Mouse (Mus musculus) heart, adult 2 months (tissue): ENCODE results near the gene Sptbn4. TPM values are rescaled to one million over a fixed set of nuclear protein-coding genes. Genes with fewer than 3 reads are reported as not detected.
A peak's percentile ranks its signal among the peaks of the same experiment; 100 is the strongest.

Source experiments
- DNase-seq, 2 experiments: peaks; one replicate each; pipeline ENCODE4 v3.0.0; 2021
- H3K27ac ChIP-seq: fragments of 200-600 bp; 2 replicates; pipeline ENCODE4 v1.8.1; 2022
- H3K27me3 ChIP-seq: fragments of 200-500 bp; 2 replicates; pipeline ENCODE4 v1.6.1; 2012; ENCODE audit warnings: mild to moderate bottlenecking, low read length, inconsistent platforms, mixed read lengths; ENCODE audit not compliant: control insufficient read depth, insufficient read depth
- H3K36me3 ChIP-seq: fragments of 200-500 bp; 2 replicates; pipeline ENCODE4 v1.6.1; 2012; ENCODE audit warnings: low read length, inconsistent platforms; ENCODE audit not compliant: control insufficient read depth, insufficient read depth
- H3K4me1 ChIP-seq: fragments of 200-500 bp; 2 replicates; pipeline ENCODE4 v1.6.1; 2011; ENCODE audit warnings: low read length; ENCODE audit not compliant: control insufficient read depth, insufficient read depth
- H3K4me3 ChIP-seq: fragments of 200-600 bp; 2 replicates; pipeline ENCODE4 v1.8.1; 2022
- H3K79me2 ChIP-seq: fragments of 200-500 bp; replicated peaks from 2 replicates; pipeline ENCODE4 v1.6.1; 2012; ENCODE audit warnings: mild to moderate bottlenecking, inconsistent platforms, low read length, moderate library complexity, mixed read lengths; ENCODE audit not compliant: control insufficient read depth, insufficient read depth
- H3K9ac ChIP-seq: fragments of 200-500 bp; 2 replicates; pipeline ENCODE4 v1.6.1; 2012; ENCODE audit warnings: low read depth, mild to moderate bottlenecking, control low read depth, inconsistent platforms, low read length, mixed read lengths
- CTCF ChIP-seq: fragments of 200-600 bp; IDR thresholded peaks from 2 replicates; pipeline ENCODE4 v1.8.1; 2022; ENCODE audit warnings: antibody characterized with exemption, mild to moderate bottlenecking, moderate library complexity
- EP300 ChIP-seq: fragments of 200-500 bp; IDR thresholded peaks from 2 replicates; pipeline ENCODE4 v1.6.1; 2011; ENCODE audit warnings: low read depth, low read length, control low read depth; ENCODE audit not compliant: insufficient read depth
- POLR2A ChIP-seq: fragments of 200-500 bp; IDR thresholded peaks from 2 replicates; pipeline ENCODE4 v1.6.1; 2011; ENCODE audit warnings: mild to moderate bottlenecking, low read depth, low read length, control low read depth; ENCODE audit not compliant: insufficient read depth
- WGBS: fragments of 180-500 bp; shearing (Covaris S2); methylation state at CpG from one replicate; pipeline ENCODE4 v1.1.7; 2018; 5-methylcytosine and 5-hydroxymethylcytosine counted together
- intact Hi-C: fragments of 180-260 bp; cut with DNase I; formaldehyde crosslinking; loops from one replicate; pipeline ENCODE4 v1.15.1; 2025
- polyA plus RNA-seq: library from polyadenylated mRNA; depleted of rRNA; stranded (reverse); fragments of >200 nt; gene quantifications from 2 replicates; pipeline ENCODE4 v1.2.3, GENCODE M21; 2012
- total RNA-seq, 2 experiments: library from RNA; stranded (reverse); gene quantifications; 2 replicates each; pipeline ENCODE4 v1.2.3; 2021

Sptbn4 gene
- total and polyA plus RNA-seq, 3 experiments: 0.18 to 0.23 (median 0.20) TPM

- H3K27me3 ChIP-seq: peaks cover 6% of the 10 kb centered on the region
- H3K36me3 ChIP-seq: no peaks in the 10 kb centered on the region
- intact Hi-C loops: no loop called here
- H3K9ac ChIP-seq: no peak overlapping the region
- H3K4me3 ChIP-seq: no peak overlapping the region
- WGBS: 36% methylated on average over 16 of the region's 16 CpGs
- TF ChIP-seq POLR2A: no peak
- TF ChIP-seq EP300: no peak
- TF ChIP-seq CTCF: no peak
- H3K27ac ChIP-seq: no peak overlapping the region
- no peaks in the 10 kb centered on the region for H3K4me1 ChIP-seq
- DNase-seq: no peak
- H3K79me2 ChIP-seq: no peaks in the 10 kb centered on the region
Observed at GRCm38 (mm10) chr7:27391416-27391815, 56.1 kb downstream of the Sptbn4 start.

- Histone ChIP-seq H3K27ac (no peak overlapping the region), H3K79me2 (no peaks in the 10 kb centered on the region), H3K36me3 (no peaks in the 10 kb centered on the region), H3K9ac (no peak overlapping the region), H3K27me3 (peaks cover 1% of the 10 kb centered on the region; the same call in 1 of the 2 replicates), H3K4me3 (no peak overlapping the region), H3K4me1 (no peaks in the 10 kb centered on the region)
- WGBS: 65% methylated on average over 6 of the region's 6 CpGs
- no peak for DNase-seq
- intact Hi-C loops: loop anchor here (5.0 kb wide), 1 partner anchor 87 kb away; no protein-coding TSS in a partner anchor
- TF ChIP-seq EP300: no peak
- TF ChIP-seq CTCF: no peak
- TF ChIP-seq POLR2A: no peak
Observed at GRCm38 (mm10) chr7:27389213-27389612, 58.3 kb downstream of the Sptbn4 start.

- no peak overlapping the region for H3K27ac ChIP-seq
- intact Hi-C loops: loop anchor here (1.0 to 5.0 kb wide), 2 partner anchors 48 to 82 kb away; no protein-coding TSS in a partner anchor
- TF ChIP-seq EP300 (no peak), CTCF (peak; percentile 87)
- H3K79me2 ChIP-seq: no peaks in the 10 kb centered on the region
- DNase-seq: peak; percentile 46 to 80
- 44% methylated on average over 4 of the region's 4 CpGs for WGBS
- H3K4me1 ChIP-seq: no peaks in the 10 kb centered on the region
- H3K4me3 ChIP-seq: no peak overlapping the region
- H3K36me3 ChIP-seq: no peaks in the 10 kb centered on the region
- H3K27me3 ChIP-seq: no peaks in the 10 kb centered on the region; the same call in 1 of the 2 replicates
- H3K9ac ChIP-seq: no peak overlapping the region
Observed at GRCm38 (mm10) chr7:27384731-27385130, 62.8 kb downstream of the Sptbn4 start.

- H3K79me2 ChIP-seq: no peaks in the 10 kb centered on the region
- no peaks in the 10 kb centered on the region for H3K36me3 ChIP-seq
- no peak overlapping the region for H3K27ac ChIP-seq
- H3K9ac ChIP-seq: no peak overlapping the region
- H3K27me3 ChIP-seq: no peaks in the 10 kb centered on the region; the same call in 1 of the 2 replicates
- 81% methylated on average over 5 of the region's 5 CpGs for WGBS
- TF ChIP-seq POLR2A: no peak
- no peak for TF ChIP-seq CTCF
- no peak for TF ChIP-seq EP300
- H3K4me3 ChIP-seq: no peak overlapping the region
- intact Hi-C loops: loop anchor here (1.0 kb wide), 1 partner anchor 48 kb away; no protein-coding TSS in a partner anchor
- no peaks in the 10 kb centered on the region for H3K4me1 ChIP-seq
- no peak for DNase-seq
Observed at GRCm38 (mm10) chr7:27384134-27384533, 63.4 kb downstream of the Sptbn4 start.

- DNase-seq: no peak
- Histone ChIP-seq H3K4me1 (no peaks in the 10 kb centered on the region), H3K79me2 (no peaks in the 10 kb centered on the region), H3K36me3 (no peaks in the 10 kb centered on the region), H3K27me3 (no peaks in the 10 kb centered on the region; the same call in 1 of the 2 replicates), H3K27ac (no peak overlapping the region), H3K4me3 (no peak overlapping the region), H3K9ac (no peak overlapping the region)
- 85% methylated on average over 1 of the region's 1 CpGs for WGBS
- intact Hi-C loops: no loop called here
- no peak for TF ChIP-seq CTCF
- TF ChIP-seq EP300: no peak
- no peak for TF ChIP-seq POLR2A
Observed at GRCm38 (mm10) chr7:27383233-27383632, 64.3 kb downstream of the Sptbn4 start.

- intact Hi-C loops: no loop called here
- DNase-seq: no peak
- no peaks in the 10 kb centered on the region for H3K79me2 ChIP-seq
- H3K27me3 ChIP-seq: peaks cover under 1% of the 10 kb centered on the region; the same call in 1 of the 2 replicates
- H3K4me1 ChIP-seq: no peaks in the 10 kb centered on the region
- no peak overlapping the region for H3K4me3 ChIP-seq
- TF ChIP-seq EP300 (no peak), CTCF (no peak), POLR2A (no peak)
- 47% methylated on average over 4 of the region's 4 CpGs for WGBS
- no peak overlapping the region for H3K9ac ChIP-seq
- no peaks in the 10 kb centered on the region for H3K36me3 ChIP-seq
- no peak overlapping the region for H3K27ac ChIP-seq
Observed at GRCm38 (mm10) chr7:27381560-27381959, 65.9 kb downstream of the Sptbn4 start.
